ENCODE assay signal across 16 mouse cellular contexts in genomic region chr12:101066329-101066728, GRCm38 (mm10).
"Had no signal": no experiment of that assay in that cellular context is flagged by ENCODE, and none has a peak within 500 bp of the region (broad histone marks: within the 10 kb centered on the region; RNA-seq: fewer than 3 reads in every experiment).

No protein-coding gene starts in this region.

- H3K27ac ChIP-seq: limb, embryonic 12.5 days; limb, embryonic 15.5 days; liver, embryonic 14.5 days; lung, embryonic 15.5 days; midbrain, embryonic 10.5 days; midbrain, embryonic 13.5 days had no signal

- DNase-seq: kidney, postnatal 14 days; kidney, postnatal 4 days; left cerebral cortex, postnatal 4 days; lung, adult 18-20 months; lung, postnatal 10 days; lung, postnatal 36 days; thymus, adult 18-20 months; thymus, postnatal 36 days had no signal

- H3K9me3 ChIP-seq: limb, embryonic 12.5 days; limb, embryonic 15.5 days; lung, embryonic 15.5 days; megakaryocyte, embryonic 14.5 days; midbrain, embryonic 10.5 days; midbrain, embryonic 13.5 days had no signal

- H3K9ac ChIP-seq: limb, embryonic 12.5 days; limb, embryonic 15.5 days; liver, embryonic 14.5 days; lung, embryonic 15.5 days; midbrain, embryonic 13.5 days had no signal

- H3K4me2 ChIP-seq: limb, embryonic 12.5 days; limb, embryonic 15.5 days; lung, embryonic 15.5 days; midbrain, embryonic 13.5 days had no signal

- H3K27me3 ChIP-seq: limb, embryonic 12.5 days; limb, embryonic 15.5 days; lung, embryonic 15.5 days; megakaryocyte, embryonic 14.5 days; midbrain, embryonic 13.5 days had no signal

- ATAC-seq: midbrain, embryonic 13.5 days; midbrain, embryonic 16.5 days had no signal

- H3K4me3 ChIP-seq: limb, embryonic 12.5 days; limb, embryonic 15.5 days; lung, embryonic 15.5 days; megakaryocyte, embryonic 14.5 days; midbrain, embryonic 10.5 days; midbrain, embryonic 13.5 days had no signal

- H3K4me1 ChIP-seq: limb, embryonic 12.5 days; limb, embryonic 15.5 days; lung, embryonic 15.5 days; midbrain, embryonic 10.5 days had no signal
